Mouse (Mus musculus): ENCODE data around the gene Eef1a2. TPM values are rescaled to one million over a fixed set of nuclear protein-coding genes. Genes with fewer than 3 reads are reported as not detected.

Gene Eef1a2
- total and polyA plus RNA-seq, 3 experiments = not detected

GRCm38 (mm10) chr2:181113762-181114361 is 43.0 kb downstream of the Eef1a2 start:
- H3K9me3 ChIP-seq (replicated peaks; ENCODE audit: low read length) = no peaks in the 10 kb centered on the region
- no peak overlapping the region for H3K4me3 ChIP-seq (replicated peaks in 1 of 3; ENCODE audit: low read depth in 2 of 3, low read length in 2 of 3, poor library complexity in 1 of 3)
- no peaks in the 10 kb centered on the region for H3K79me2 ChIP-seq (replicated peaks; ENCODE audit: control insufficient read depth, extremely low read depth, insufficient read depth, poor library complexity, severe bottlenecking)
- H3K4me1 ChIP-seq (ENCODE audit: control insufficient read depth in 1 of 2, insufficient read depth in 2 of 2) = no peaks in the 10 kb centered on the region
- H3K27ac ChIP-seq (ENCODE audit: insufficient read depth, low read depth) = no peak overlapping the region
- no peak overlapping the region for H3K4me2 ChIP-seq (ENCODE audit: insufficient read depth, low read depth, poor library complexity, severe bottlenecking)
- H3K36me3 ChIP-seq (replicated peaks in 1 of 2; ENCODE audit: control insufficient read depth in 1 of 2, insufficient read depth in 1 of 2, low read length in 1 of 2) = no peaks in the 10 kb centered on the region
- H3K9ac ChIP-seq (ENCODE audit: insufficient read depth, low read depth) = no peak overlapping the region
- TF ChIP-seq RCOR1 (conservative IDR thresholded peaks at IDR 0.05; ENCODE audit: low read depth, low read length) (no peak), USF1 (IDR thresholded peaks at IDR 0.05; ENCODE audit: low read depth, low read length) (no peak), USF2 (conservative IDR thresholded peaks at IDR 0.05; ENCODE audit: low read depth, low read length) (no peak), MYC (IDR thresholded peaks at IDR 0.05; ENCODE audit: low read depth, low read length) (no peak), ZC3H11A (IDR thresholded peaks at IDR 0.05; ENCODE audit: low read depth, low read length) (no peak), SMC3 (IDR thresholded peaks at IDR 0.05; ENCODE audit: low read depth, low read length) (no peak), PAX5 (IDR thresholded peaks at IDR 0.05; ENCODE audit: low read length) (no peak), CHD1 (IDR thresholded peaks at IDR 0.05; ENCODE audit: low read depth, low read length) (no peak), ZNF384 (IDR thresholded peaks at IDR 0.05; ENCODE audit: low read depth, low read length) (no peak), BHLHE40 (IDR thresholded peaks at IDR 0.05; ENCODE audit: low read depth, low read length) (no peak), MAFK (IDR thresholded peaks at IDR 0.05; ENCODE audit: insufficient replicate concordance, low read length) (no peak), NRF1 (IDR thresholded peaks at IDR 0.05; ENCODE audit: low read depth, low read length) (no peak), MAX (IDR thresholded peaks at IDR 0.05; ENCODE audit: low read length) (no peak), POLR2A (IDR thresholded peaks at IDR 0.05; ENCODE audit: low read depth, low read length) (no peak), IRF4 (IDR thresholded peaks at IDR 0.05; ENCODE audit: low read depth, low read length) (no peak), ETS1 (conservative IDR thresholded peaks at IDR 0.05; ENCODE audit: low read depth, low read length) (no peak), POLR2AphosphoS2 (IDR thresholded peaks at IDR 0.05; ENCODE audit: low read depth, low read length) (no peak)
- dilution Hi-C loops (cut with MboI; ENCODE audit: extremely low pct_ligation_motif_present, extremely low pct_unique_long_range_greater_than_20kb, low sequenced_read_pairs) = no loop called here
- H3K27me3 ChIP-seq (replicated peaks) = peaks cover 95% of the 10 kb centered on the region
- no peak for DNase-seq (ENCODE audit: extremely low read depth)
- in situ Hi-C loops (cut with MboI; ENCODE audit: low pct_ligation_motif_present, low pct_unique_long_range_greater_than_20kb, low sequenced_read_pairs) = no loop called here

DNA sequence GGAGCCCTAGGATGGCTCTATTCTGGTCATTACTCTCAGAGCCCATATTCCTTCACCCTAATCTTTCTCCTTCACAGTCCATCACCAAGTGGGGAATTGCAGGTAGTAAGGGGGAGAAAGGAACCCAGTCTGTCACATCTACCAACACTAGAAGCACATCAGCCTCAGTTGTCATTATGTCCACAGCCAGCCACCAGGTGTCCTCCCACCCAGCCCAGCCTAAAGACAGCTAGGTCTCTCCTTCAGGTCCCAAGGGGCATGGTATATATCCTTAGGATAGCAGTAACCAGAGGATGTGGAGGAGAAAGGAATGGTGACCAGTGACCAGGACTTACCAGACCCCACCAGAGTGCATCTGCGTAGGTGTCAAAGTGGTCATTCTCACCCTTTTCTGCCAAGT is 45.1 kb downstream of the Eef1a2 start:
- Histone ChIP-seq H3K9ac (ENCODE audit: insufficient read depth, low read depth) (no peak overlapping the region), H3K27me3 (replicated peaks) (peaks cover 92% of the 10 kb centered on the region), H3K27ac (ENCODE audit: insufficient read depth, low read depth) (no peak overlapping the region), H3K4me1 (ENCODE audit: control insufficient read depth in 1 of 2, insufficient read depth in 2 of 2) (no peaks in the 10 kb centered on the region), H3K79me2 (replicated peaks; ENCODE audit: control insufficient read depth, extremely low read depth, insufficient read depth, poor library complexity, severe bottlenecking) (no peaks in the 10 kb centered on the region), H3K4me2 (ENCODE audit: insufficient read depth, low read depth, poor library complexity, severe bottlenecking) (no peak overlapping the region), H3K9me3 (replicated peaks; ENCODE audit: low read length) (no peaks in the 10 kb centered on the region), H3K36me3 (replicated peaks in 1 of 2; ENCODE audit: control insufficient read depth in 1 of 2, insufficient read depth in 1 of 2, low read length in 1 of 2) (no peaks in the 10 kb centered on the region), H3K4me3 (replicated peaks in 1 of 3; ENCODE audit: low read depth in 2 of 3, low read length in 2 of 3, poor library complexity in 1 of 3) (no peak overlapping the region)
- in situ Hi-C loops (cut with MboI; ENCODE audit: low pct_ligation_motif_present, low pct_unique_long_range_greater_than_20kb, low sequenced_read_pairs) (no loop called here), dilution Hi-C loops (cut with MboI; ENCODE audit: extremely low pct_ligation_motif_present, extremely low pct_unique_long_range_greater_than_20kb, low sequenced_read_pairs) (no loop called here)
- TF ChIP-seq SMC3 (IDR thresholded peaks at IDR 0.05; ENCODE audit: low read depth, low read length) = peak; percentile 7; the same call in 1 of the 2 replicates
- no peak for TF ChIP-seq RCOR1 (conservative IDR thresholded peaks at IDR 0.05; ENCODE audit: low read depth, low read length)
- TF ChIP-seq CTCF (conservative IDR thresholded peaks at IDR 0.05 in 1 of 2, IDR thresholded peaks at IDR 0.05 in 1 of 2; ENCODE audit: low read depth in 2 of 2, low read length in 2 of 2) = peak in 1 of 2 experiments; percentile 23; a peak in 1 of 4 replicates
- no peak for TF ChIP-seq BHLHE40 (IDR thresholded peaks at IDR 0.05; ENCODE audit: low read depth, low read length)
- no peak for TF ChIP-seq EP300 (IDR thresholded peaks at IDR 0.05; ENCODE audit: low read length)
- DNase-seq (ENCODE audit: extremely low read depth) = no peak

All from CH12.LX (cell line).